Mouse (Mus musculus) kidney, embryonic 14.5 days (tissue): ENCODE data around the gene Ankdd1a. TPM values are rescaled to one million over a fixed set of nuclear protein-coding genes. Genes with fewer than 3 reads are reported as not detected.

Source experiments
- ATAC-seq: fragments of 200-750 bp; cut with Nextera tagmentation; 2 replicates; pipeline ENCODE4 v1.8.0; 2017; ENCODE audit warnings: moderate number of reproducible peaks, mild to moderate bottlenecking, moderate TSS enrichment, moderate library complexity; ENCODE audit not compliant: low FRiP score, low TSS enrichment
- H3K27ac ChIP-seq: fragments of 300-500 bp; sonication (generic); 2 replicates; pipeline ENCODE4 v1.5.1; 2014; ENCODE audit warnings: low read depth, mild to moderate bottlenecking, low read length, moderate library complexity, mixed read lengths
- H3K27me3 ChIP-seq: fragments of 300-500 bp; sonication (generic); 2 replicates; pipeline ENCODE4 v1.6.1; 2014; ENCODE audit warnings: mild to moderate bottlenecking, low read length; ENCODE audit not compliant: control insufficient read depth, insufficient read depth
- H3K36me3 ChIP-seq: fragments of 300-500 bp; sonication (generic); 2 replicates; pipeline ENCODE4 v1.6.1; 2014; ENCODE audit warnings: low read length, mixed read lengths; ENCODE audit not compliant: control insufficient read depth, insufficient read depth
- H3K4me1 ChIP-seq: fragments of 300-500 bp; sonication (generic); 2 replicates; pipeline ENCODE4 v1.6.1; 2014; ENCODE audit warnings: low read length, mixed read lengths; ENCODE audit not compliant: control insufficient read depth, insufficient read depth
- H3K4me2 ChIP-seq: fragments of 300-500 bp; sonication (generic); replicated peaks from 2 replicates; pipeline ENCODE4 v1.6.1; 2014; ENCODE audit warnings: low read depth, mild to moderate bottlenecking, low read length
- H3K4me3 ChIP-seq: fragments of 300-500 bp; sonication (generic); 2 replicates; pipeline ENCODE4 v1.5.1; 2014; ENCODE audit warnings: mild to moderate bottlenecking, low read length
- H3K9ac ChIP-seq: fragments of 300-500 bp; sonication (generic); 2 replicates; pipeline ENCODE4 v1.6.1; 2014; ENCODE audit warnings: low read depth, mild to moderate bottlenecking, low read length, moderate library complexity
- H3K9me3 ChIP-seq: fragments of 300-500 bp; sonication (generic); 2 replicates; pipeline ENCODE4 v1.6.1; 2016; ENCODE audit warnings: low read length; ENCODE audit not compliant: control insufficient read depth
- WGBS: fragments of 180-500 bp; shearing (Covaris S2); extraction: QIAGEN DNeasy Blood & Tissue Kit; methylation state at CpG from one replicate; pipeline ENCODE4 v1.1.7; 2014; 5-methylcytosine and 5-hydroxymethylcytosine counted together
- polyA plus RNA-seq: library from polyadenylated mRNA; unstranded; fragments of >200 nt; fragmentation: Nextera tagmentation; extraction: Ambion mirVana; gene quantifications from 2 replicates; pipeline ENCODE4 v1.2.1, GENCODE M21; 2014

The Ankdd1a gene
- polyA plus RNA-seq, 1 experiment from 2014 or later = not detected

DNA sequence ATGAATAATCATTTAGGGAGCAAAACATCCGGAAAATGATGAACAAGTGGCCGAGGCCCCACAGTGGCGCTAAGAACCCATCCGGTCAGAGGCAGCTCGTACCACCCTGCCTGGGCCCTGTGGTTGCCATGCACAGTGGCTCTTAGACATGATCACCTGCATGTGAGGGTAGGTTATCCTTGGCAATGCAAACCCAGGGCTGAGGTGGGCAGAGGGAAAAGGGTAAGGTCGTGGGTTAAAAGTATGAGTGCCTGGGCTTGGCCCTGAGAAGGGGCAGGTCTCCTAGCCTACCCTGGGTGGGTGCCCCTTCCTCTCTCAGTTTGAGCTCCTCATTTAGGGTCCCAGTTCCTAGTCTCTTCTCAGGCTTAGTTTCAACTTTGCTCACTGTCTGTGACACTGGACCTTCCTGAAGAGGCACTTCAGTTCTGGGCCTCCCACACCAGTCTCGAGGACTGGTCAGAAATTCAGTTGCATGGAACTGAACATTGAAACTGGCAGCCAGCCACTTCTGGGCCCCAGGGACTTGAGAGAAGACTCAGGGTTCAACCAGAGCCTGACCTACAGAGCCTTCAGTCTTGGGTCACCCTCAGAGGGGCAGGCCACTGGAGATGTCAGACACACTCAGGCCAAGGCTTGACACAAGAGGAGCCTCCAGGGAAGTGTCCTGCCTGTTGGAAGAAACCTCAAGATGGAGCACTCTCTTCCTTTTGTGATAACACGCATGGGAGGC lies 18.1 kb upstream of the Ankdd1a start:
- WGBS = 84% methylated on average over 8 of the region's 8 CpGs
- Histone ChIP-seq H3K9ac (no peak overlapping the region), H3K36me3 (no peaks in the 10 kb centered on the region), H3K4me2 (no peak overlapping the region), H3K27me3 (no peaks in the 10 kb centered on the region), H3K4me1 (no peaks in the 10 kb centered on the region), H3K4me3 (no peak overlapping the region), H3K9me3 (no peaks in the 10 kb centered on the region), H3K27ac (no peak overlapping the region)
- no peak for ATAC-seq

DNA sequence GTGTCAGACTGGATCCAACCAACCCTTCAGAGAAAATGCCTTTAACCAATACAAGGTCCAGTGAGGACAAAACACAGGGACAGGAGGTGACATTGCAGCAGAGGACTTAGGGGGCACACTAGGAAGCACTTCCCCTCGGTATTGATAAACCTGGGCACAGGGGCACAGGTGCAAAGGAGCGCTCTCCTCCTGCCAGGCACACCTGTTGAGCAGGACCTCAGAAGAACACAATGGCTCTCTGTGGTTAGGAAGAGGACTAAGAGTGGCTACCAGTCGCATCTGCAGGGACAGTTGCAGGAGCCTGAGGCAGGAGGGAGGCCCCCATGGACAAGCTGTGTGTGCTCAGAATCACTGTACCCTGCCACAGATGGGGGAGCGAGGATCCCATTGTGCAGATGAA lies 16.5 kb upstream of the Ankdd1a start:
- Histone ChIP-seq H3K27ac (no peak overlapping the region), H3K4me3 (no peak overlapping the region), H3K36me3 (no peaks in the 10 kb centered on the region), H3K9ac (no peak overlapping the region), H3K27me3 (no peaks in the 10 kb centered on the region), H3K9me3 (no peaks in the 10 kb centered on the region), H3K4me1 (no peaks in the 10 kb centered on the region), H3K4me2 (no peak overlapping the region)
- no peak for ATAC-seq
- 78% methylated on average over 4 of the region's 4 CpGs for WGBS

DNA sequence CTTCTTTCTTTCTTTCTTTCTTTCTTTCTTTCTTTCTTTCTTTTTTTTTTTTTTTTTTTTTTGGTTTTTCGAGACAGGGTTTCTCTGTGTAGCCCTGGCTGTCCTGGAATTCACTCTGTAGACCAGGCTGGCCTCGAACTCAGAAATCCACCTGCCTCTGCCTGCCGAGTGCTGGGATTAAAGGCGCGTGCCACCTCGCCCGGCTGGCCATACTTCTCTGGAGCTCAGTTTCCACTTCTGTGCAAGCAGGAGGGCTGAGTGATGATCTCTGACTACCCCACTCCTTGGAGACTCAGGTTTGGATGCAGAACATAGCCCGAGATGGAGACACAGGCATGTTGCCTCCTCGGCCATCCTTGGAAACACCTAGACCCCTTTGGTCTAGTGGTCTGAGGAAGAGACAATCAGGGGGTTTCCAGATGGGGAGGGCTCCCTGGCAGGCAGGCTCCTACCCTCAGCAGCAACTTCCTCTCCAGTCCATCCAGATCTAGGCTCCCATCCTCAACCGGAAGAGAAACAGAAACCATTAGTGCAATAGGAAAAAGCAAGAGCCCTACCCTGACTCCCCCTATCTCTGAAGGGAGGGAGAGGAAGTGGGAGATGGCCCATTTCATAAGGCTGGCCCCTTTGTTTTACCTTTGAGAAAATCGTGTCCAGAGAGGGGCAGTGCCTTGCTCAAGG lies 15.9 kb upstream of the Ankdd1a start:
- Histone ChIP-seq H3K36me3 (no peaks in the 10 kb centered on the region), H3K4me1 (no peaks in the 10 kb centered on the region), H3K4me2 (no peak overlapping the region), H3K27me3 (no peaks in the 10 kb centered on the region), H3K27ac (no peak overlapping the region), H3K9ac (no peak overlapping the region), H3K9me3 (no peaks in the 10 kb centered on the region), H3K4me3 (no peak overlapping the region)
- WGBS = 86% methylated on average over 10 of the region's 11 CpGs
- ATAC-seq = no peak

GRCm38 (mm10) chr9:65535191-65535722 lies 15.3 kb upstream of the Ankdd1a start:
- ATAC-seq = no peak
- no peak overlapping the region for H3K9ac ChIP-seq
- 50% methylated on average over 3 of the region's 3 CpGs for WGBS
- no peaks in the 10 kb centered on the region for H3K4me1 ChIP-seq
- H3K9me3 ChIP-seq = no peaks in the 10 kb centered on the region
- no peak overlapping the region for H3K4me2 ChIP-seq
- H3K4me3 ChIP-seq = no peak overlapping the region
- H3K27me3 ChIP-seq = no peaks in the 10 kb centered on the region
- no peaks in the 10 kb centered on the region for H3K36me3 ChIP-seq
- H3K27ac ChIP-seq = no peak overlapping the region

- Histone ChIP-seq H3K36me3 (no peaks in the 10 kb centered on the region), H3K4me1 (no peaks in the 10 kb centered on the region), H3K9ac (no peak overlapping the region), H3K27me3 (no peaks in the 10 kb centered on the region), H3K9me3 (no peaks in the 10 kb centered on the region), H3K27ac (no peak overlapping the region), H3K4me2 (no peak overlapping the region), H3K4me3 (no peak overlapping the region)
- ATAC-seq = no peak
- 88% methylated on average over 3 of the region's 3 CpGs for WGBS
Measured at GRCm38 (mm10) chr9:65534111-65534510, 14.1 kb upstream of the Ankdd1a start.

- Histone ChIP-seq H3K4me1 (no peaks in the 10 kb centered on the region), H3K27ac (no peak overlapping the region), H3K4me2 (no peak overlapping the region), H3K9ac (no peak overlapping the region), H3K27me3 (no peaks in the 10 kb centered on the region), H3K4me3 (no peak overlapping the region), H3K36me3 (no peaks in the 10 kb centered on the region), H3K9me3 (no peaks in the 10 kb centered on the region)
- ATAC-seq = no peak
- 56% methylated on average over 8 of the region's 8 CpGs for WGBS
Measured at GRCm38 (mm10) chr9:65532986-65533385, 13.0 kb upstream of the Ankdd1a start.

DNA sequence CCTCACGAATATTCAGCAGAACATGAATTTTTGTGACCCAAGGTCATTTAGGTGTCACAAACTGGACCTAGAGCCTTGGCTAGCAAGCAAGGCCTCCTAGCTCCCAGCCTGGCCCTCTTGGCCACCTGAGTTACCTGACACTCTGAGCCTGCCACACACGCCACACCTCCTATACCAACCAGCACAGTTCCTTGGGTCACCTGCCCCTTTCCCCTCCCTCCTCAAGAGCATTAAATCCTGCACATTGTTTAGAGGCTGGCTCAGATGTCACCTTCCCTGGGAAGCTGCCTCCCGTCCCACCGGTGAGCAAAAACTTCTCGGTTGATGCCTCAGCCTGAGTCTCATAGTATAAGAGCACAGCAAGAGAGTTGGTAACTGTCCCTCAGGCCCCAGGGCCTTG lies 11.3 kb upstream of the Ankdd1a start:
- H3K9me3 ChIP-seq = no peaks in the 10 kb centered on the region
- no peak overlapping the region for H3K4me3 ChIP-seq
- no peaks in the 10 kb centered on the region for H3K4me1 ChIP-seq
- WGBS = 60% methylated on average over 5 of the region's 5 CpGs
- H3K27me3 ChIP-seq = no peaks in the 10 kb centered on the region
- no peak overlapping the region for H3K4me2 ChIP-seq
- no peak overlapping the region for H3K9ac ChIP-seq
- no peak for ATAC-seq
- H3K27ac ChIP-seq = no peak overlapping the region
- no peaks in the 10 kb centered on the region for H3K36me3 ChIP-seq

GRCm38 (mm10) chr9:65529659-65530058 lies 9.7 kb upstream of the Ankdd1a start:
- H3K4me2 ChIP-seq = no peak overlapping the region
- H3K9me3 ChIP-seq = no peaks in the 10 kb centered on the region
- 75% methylated on average over 8 of the region's 8 CpGs for WGBS
- no peak overlapping the region for H3K27ac ChIP-seq
- H3K9ac ChIP-seq = no peak overlapping the region
- no peaks in the 10 kb centered on the region for H3K36me3 ChIP-seq
- no peak for ATAC-seq
- no peaks in the 10 kb centered on the region for H3K27me3 ChIP-seq
- H3K4me3 ChIP-seq = no peak overlapping the region
- H3K4me1 ChIP-seq = no peaks in the 10 kb centered on the region

DNA sequence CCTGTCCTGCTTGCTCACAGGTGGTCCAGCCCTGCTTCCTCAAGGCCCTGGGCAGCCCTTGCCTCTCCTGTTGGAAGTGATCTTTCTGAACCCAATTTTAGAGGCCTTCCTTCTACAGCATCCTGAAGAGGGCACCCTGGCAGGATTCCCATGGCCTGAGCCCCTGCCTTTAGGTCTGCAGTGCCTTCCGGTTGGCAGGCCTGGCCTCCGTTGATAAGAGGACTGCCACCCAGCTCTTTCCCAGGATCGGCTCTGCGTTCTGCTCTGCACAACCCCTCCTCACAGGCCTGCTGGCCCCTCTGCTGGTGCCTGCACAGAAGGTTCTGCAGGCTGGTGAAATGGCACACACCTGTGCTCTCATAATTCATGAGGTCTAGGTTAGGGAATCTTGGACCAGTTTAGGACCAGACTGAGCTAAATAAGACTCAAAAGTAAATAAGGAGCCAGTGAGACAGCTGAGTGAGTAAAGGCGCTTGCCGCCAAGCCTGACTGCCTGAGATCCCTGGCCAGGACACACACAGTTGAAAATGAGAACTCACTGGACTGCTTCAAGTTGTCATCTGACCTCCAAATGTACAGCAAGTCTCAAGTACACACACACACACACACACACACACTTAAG lies 8.5 kb upstream of the Ankdd1a start:
- Histone ChIP-seq H3K4me1 (no peaks in the 10 kb centered on the region), H3K27me3 (no peaks in the 10 kb centered on the region), H3K4me3 (no peak overlapping the region), H3K36me3 (no peaks in the 10 kb centered on the region), H3K4me2 (no peak overlapping the region), H3K9me3 (no peaks in the 10 kb centered on the region), H3K9ac (no peak overlapping the region), H3K27ac (no peak overlapping the region)
- 76% methylated on average over 6 of the region's 6 CpGs for WGBS
- ATAC-seq = no peak
